Mouse (Mus musculus) kidney, adult 8-10 months (tissue): ENCODE measurements around the gene Cdc42.

Source experiments
- DNase-seq, 2 experiments: peaks; one replicate each; pipeline ENCODE4 v3.0.0; 2022

The Cdc42 gene

DNA sequence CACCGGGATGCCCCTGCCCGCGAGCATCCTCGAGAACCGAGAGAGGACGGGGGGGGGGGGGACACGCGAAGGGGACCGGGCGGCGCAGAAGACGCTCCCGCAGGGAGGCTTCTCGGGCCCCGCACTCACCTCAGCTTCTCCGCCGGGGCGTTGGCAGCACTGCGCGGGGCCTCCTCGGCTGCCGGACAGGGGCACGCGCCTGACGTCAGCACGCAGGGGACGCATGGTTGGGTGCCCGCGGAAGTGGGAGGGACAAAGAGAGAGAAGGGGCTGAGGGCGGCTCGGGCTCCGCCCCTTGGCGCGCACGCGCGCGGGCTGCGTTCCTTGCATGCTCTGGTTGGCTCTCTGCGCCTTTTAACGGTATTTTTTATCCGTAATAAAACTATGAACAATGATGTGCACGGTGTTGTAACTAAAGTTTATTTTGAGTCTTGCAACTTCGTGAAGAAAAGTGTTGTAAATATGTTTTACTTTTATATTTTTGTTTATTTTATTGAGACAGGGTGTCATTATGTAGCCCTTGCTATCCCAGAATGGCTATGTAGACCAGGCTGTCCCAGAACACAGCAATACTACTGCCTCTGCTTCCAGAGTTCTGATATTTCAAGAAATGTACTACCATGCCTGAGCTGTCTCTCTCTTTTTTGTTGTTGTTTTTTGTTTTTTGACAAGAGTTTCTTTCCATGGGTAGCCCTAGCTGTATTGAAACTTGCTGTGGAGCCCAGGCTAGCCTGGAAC lies at the start of gene Cdc42:
Gene Cdc42, minus strand, starts transcription at position 204 of the 738 bp plus-strand sequence.
- peak; percentile 98 for DNase-seq

DNA sequence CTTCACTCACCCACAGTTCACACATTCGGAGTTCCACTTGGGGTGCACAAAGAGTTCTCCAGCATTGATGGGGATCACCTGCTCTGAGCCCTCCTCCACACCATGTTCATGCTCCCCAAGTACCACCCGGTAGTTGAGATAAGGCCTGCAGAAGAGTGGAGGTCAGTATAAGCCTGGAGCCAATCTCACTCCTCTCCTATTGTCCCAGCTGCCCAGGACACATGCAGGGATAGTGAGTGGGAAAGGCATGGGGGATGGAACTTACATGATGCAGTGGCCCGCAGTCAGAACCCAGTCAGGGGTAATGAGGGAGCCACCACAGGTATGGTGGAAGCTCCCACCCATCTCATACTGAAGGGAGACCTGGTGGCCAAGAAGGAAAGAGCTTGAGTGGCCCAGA lies 48.1 kb upstream of the Cdc42 start:
- no peak for DNase-seq

DNA sequence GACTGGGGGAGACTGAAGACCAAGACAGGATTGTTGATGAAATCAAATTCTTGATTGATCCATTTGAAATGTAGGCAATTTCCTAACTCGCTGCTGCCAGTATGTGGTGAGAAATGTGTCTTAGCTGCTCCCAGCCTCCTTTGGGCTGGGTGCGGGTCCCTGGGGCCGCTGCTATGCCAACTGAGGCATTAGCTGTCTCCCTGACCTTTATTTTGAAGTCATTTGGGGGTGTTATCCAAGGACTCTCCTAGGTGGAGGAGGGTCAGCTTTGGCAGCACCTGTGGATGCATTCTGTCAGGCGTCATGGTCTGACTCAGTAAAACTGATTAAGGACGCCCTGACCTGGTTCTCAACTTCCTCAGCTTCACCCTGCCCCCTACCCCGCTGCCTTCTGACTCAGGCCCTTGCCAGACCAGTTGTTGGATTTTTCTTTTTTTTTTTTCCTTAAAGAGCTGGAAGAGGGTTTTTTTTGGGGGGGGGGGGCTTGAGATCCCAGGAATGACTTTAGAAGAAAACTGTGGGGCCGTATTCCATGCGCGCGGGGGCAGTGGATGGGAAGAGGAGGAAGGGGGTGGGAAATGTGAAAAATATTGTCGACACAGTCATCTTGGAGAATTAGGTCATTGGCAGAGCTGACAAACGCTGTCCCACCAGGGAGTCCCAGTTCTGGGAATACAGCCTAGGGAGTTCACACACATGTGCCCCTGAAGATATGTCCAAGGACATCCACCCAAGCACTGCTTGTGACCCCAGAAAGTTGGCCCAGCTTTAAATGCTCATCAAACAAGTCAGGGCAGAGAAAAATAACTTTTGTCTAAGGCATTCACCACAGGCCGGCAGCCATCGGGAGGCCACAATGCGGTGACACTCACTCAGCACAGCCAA lies 39.4 kb upstream of the Cdc42 start:
- DNase-seq = no peak

DNA sequence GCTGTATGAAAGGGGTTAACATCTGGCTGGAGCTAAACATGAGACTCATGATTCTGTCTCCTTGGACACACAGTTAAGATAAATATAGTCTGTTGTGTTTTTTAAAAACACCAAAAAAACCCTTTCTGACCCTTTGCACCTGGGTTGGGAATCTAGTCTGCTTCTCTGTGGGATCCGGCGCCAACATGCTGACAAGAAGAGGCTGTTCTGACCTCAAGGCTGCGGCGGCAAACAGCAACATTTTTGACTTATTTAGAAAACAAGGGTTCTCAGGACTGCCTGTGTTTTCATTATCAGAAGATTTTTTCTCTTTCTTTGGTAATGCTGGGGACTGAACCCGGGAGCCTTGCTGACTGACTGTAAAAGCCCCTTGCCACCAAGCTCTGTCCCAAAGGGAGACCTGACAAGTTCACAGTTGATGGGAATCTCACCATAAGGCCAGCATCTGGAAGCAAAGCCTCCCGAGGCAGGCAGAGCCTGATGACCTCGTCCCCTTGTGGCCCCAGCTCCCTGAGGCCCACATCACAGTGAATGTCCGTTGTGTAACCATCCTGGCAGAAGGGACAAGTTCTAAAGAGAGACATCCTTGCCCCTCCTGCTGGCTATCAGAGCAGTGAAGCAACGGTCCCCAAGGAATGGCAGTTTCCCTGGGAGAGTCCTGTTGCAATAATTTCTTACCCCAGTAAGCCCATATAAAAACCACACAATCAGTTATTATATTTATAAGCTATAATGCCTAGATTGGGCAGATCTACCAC lies 36.0 kb upstream of the Cdc42 start:
- no peak for DNase-seq

DNA sequence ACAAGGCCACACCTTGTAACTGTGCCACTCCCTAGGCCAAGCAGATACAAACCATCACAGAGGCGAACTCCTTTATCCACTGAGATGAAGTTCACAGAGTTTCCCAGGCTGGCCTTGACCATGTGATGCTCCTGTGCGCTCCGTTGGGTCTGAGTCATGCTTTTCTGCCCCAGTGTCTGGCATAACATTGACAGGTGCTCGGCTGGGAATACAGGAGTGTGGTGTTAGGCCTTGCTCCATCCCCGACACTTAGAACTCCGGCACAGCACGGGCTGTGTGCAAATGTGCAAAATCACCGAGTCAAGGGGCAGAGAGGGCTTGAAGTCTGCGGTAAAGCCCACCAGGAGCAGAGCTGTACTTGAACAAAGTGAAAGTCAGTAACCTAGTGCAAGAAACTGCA lies 35.4 kb upstream of the Cdc42 start:
- no peak for DNase-seq

DNA sequence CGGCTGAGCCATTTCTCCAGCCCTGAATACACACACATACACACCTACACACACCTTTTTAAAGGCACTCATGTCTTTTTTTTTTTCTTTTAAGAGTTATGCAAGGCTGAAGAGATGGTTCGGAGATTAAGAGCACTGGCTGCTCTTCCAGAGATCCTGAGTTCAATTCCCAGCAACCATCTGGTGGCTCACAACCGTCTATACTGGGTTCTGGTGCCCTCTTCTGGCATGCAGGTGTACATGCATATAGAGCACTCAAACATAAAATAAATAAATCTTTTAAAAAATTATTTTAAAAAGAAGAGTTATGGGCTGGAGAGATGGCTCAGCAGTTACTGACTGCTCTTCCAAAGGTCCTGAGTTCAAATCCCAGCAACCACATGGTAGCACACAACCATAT lies 33.8 kb upstream of the Cdc42 start:
- no peak for DNase-seq

DNA sequence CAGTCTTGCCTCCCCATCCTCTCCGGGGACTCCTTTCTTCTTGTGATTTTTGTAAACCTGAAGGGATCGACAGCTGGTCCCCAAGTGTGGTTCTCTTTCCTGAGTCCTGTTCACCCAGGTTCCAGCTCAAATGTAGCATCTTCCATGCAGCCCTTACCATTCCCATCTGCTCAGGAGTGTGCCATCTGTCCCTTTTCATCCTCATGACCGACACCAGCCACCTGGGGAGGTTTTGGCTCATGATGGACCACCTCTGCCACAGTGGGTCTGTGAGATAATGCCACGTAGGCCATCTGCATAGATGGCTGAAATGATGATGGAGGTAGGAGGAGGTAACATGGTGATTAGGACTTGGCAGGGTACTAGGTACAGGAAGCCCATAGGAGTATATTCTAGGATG lies 32.7 kb upstream of the Cdc42 start:
- DNase-seq = no peak

DNA sequence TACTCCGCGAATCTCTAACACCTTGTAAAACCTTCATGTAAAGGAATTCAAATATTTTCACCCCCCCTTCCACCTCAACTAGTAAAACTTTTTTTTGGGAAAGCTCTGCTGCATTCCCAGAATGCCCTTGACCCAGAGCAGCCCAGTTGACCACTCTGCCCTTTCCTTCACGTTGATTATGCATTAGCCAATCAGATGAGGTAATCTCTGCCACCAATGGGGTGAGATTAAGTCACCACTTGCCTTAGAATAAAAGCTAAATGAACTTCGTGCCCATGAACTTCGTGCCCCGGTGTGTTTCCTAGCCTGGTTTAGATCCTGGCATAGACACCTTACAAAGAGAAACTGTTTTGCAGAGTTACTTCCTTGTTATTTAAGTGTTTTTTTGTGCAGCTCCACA lies 31.5 kb upstream of the Cdc42 start:
- DNase-seq = peak; percentile 60 to 79

DNA sequence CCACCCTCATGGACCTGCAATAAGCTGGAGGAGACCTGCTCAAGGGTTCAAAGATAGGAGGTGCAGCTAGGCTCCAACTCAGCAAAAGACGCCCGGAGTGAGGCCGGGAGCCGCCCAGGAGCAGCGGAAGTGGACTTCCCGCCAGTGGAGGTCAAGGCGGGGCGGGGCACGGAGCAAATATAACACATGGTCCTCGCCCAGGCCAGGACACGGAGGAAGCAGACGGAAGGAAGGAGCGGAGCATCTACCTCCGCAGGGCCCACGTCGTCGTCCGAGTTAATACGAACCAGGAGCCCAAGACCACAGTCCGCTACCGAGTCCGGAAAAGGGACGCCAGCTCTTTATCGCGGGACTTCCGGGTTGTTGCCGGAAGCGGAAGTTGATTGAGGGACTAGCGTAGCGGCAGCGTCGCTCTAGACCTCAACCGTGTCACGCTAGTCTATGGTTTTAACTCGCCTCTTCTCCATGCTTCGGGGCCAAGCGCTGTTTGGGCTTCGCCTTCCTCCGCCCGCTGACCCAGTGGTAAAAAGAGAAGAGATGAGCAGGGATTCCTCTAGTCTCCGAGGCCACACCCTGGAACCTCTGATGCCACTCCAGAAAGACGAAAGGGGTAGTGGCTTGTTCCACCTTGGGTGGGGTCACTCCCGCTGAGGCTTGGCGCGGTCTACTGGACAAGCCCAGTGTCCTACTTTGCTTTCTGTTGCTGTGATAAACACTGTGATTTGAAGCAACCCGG lies 30.7 kb upstream of the Cdc42 start:
- peak; percentile 84 for DNase-seq

DNA sequence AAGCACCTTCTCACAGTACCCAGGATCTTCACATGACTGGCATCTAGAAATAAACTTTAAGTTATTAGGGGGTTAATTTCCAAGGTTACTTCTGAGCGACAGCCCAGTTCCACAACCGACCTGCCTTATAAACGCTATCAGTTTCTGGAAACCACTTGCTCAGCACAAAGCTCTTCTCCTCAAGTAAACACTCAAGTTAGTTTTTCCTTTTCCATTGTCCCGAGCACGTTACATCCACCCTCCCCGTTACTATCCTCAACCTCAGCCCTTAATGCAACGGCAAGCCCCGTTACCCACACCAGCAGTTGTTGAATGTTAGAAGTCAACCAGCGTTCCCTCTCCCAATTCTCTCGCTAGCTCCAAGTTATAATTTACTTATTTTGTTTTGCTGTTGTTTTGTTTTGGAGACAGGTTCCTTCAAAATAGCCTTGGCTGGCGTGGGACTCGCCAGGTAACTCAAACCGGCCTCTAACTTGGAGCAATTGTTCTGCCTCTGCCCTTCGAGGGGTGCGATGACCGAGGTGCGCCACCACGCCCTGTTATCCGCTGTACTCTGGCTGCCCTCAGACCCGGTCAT lies 30.1 kb upstream of the Cdc42 start:
- DNase-seq = no peak

DNA sequence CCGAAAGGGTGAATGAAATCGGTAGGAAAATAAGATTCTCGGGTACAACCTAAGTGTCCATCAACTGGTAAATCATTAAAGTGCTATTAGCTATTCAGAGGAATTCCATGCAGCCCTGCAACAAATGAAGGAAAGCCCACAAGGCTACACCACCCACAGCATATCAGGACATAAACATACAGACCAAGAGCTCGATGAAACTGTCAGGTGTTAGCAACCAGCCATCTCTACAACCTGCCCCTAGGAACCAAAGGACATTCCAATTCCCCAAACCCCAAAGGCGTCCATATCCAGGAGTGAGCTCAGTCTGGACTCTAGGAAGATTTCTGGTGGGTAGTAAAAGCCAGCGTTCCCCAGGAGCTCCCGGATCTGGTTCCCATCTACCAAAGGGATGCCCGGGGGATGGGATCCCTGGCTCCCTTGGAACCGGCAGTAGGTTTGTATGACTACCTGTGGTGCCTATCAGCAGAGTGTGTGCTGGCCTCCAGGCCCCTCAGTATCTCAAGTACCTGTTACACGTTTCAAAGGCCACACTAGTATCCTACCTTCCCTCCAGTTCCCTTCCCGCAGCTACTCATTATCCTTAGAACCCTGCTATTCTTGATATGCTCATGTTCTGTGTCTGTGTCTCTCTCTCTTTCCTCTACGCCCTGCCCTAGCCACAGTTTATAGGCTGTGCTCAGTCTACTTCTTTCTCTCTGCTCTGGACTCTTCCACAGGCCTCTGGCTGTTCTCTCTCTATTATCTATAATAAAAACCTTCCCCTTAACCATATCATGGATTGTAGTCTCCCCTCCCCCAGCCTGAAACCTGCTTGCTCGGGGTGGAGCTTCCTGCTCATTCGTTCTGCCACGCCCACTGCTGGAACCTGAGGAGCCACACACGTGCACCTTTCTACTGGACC lies 23.4 kb upstream of the Cdc42 start:
- DNase-seq = no peak

DNA sequence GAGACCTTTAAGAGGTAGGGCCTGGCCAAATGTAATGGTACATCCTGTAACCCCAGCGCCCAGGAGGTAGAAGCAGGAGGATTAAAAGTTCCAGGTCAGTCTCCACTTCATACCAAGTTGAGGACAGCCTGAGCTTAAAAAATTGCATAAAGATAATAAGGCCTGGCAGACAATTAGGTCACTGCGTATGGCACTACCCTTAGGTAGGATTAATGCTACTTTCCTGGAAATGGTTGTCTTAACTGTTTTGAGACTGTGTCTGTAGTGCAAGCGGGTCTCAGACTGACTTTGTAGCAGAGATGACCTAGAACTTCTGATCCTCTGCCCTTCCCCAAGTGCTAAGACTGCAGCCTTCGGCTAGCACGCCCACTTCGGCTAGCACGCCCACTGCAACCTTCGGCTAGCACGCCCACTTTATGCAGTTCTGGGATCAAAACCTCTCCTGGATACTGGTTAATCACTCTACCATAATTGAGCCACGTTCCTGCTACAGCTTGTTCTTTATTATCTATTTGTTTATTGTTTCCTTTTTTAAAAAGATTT lies 22.3 kb upstream of the Cdc42 start:
- DNase-seq = no peak

DNA sequence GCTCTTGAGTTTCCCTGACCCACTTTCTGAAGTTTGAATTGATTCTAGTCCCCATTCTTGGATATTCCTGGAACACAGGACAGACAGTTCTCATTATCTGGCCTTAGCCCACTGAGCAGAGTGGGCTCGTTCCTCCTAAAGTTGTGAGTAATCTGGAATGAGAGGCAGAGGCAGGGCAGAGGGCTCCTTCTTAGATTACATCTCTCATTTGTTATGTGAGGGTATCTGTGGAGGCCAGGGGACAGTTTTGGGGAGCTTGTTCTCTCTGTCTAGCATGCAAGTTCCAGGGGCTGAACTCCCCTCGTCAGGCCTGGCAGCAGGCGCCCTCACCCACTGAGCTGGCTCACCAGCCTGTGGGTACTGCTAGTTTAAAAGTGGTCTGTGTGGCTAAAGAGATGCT lies 21.6 kb upstream of the Cdc42 start:
- DNase-seq = no peak

DNA sequence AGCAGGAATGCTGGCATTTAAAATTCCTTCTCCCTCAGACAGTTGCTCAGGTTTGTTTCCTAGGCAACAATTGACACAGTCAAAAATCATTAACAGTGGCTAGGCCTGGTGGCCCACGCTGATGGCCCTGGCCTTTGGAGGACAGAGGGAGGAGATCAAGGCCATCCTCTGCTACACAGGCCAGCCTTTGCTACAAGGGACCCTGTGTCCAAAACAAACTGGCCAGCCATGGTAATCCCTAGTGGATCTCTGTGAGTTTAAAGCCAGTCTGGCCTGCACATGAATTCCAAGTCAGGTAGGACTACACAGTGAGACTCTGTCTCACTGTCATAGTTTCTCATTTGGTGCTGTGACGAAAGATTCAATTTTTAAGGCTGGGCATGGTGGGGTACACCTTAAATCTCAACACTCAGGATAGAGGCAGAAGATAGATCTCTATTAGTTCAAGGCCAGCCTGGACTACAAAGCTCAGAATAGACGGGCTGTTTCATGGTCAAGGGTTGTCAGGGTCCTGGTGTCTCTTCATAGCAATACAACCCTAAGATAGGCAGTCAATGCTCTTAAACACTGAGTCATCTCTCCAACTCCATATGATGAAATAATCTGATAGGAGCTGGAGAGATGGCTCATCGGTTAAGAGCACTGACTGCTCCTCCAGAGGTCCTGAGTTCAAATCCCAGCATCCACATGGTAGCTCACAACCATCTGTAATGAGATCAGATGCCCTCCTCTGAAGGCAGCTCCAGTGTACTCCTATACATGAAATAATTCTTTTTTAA lies 20.2 kb upstream of the Cdc42 start:
- no peak for DNase-seq

DNA sequence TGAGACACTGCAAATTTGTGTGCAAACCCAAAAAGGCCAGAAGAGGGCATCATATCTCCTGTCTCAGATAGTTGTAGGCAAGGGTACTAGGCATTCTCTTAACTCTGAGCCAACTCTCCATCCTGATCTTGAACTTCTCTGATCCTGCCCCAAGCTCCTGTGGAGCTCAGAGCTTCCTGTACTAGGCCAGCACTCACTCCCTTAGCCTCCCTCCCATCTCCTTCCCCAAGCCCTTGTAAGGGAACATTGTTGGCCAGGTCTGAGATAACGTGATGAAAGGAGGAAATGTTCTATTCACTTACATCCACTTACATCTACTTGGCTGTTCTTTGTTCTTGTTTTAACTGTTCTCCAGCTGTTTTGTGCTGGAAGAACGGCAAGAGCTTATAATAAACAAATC lies 19.3 kb upstream of the Cdc42 start:
- DNase-seq = no peak

DNA sequence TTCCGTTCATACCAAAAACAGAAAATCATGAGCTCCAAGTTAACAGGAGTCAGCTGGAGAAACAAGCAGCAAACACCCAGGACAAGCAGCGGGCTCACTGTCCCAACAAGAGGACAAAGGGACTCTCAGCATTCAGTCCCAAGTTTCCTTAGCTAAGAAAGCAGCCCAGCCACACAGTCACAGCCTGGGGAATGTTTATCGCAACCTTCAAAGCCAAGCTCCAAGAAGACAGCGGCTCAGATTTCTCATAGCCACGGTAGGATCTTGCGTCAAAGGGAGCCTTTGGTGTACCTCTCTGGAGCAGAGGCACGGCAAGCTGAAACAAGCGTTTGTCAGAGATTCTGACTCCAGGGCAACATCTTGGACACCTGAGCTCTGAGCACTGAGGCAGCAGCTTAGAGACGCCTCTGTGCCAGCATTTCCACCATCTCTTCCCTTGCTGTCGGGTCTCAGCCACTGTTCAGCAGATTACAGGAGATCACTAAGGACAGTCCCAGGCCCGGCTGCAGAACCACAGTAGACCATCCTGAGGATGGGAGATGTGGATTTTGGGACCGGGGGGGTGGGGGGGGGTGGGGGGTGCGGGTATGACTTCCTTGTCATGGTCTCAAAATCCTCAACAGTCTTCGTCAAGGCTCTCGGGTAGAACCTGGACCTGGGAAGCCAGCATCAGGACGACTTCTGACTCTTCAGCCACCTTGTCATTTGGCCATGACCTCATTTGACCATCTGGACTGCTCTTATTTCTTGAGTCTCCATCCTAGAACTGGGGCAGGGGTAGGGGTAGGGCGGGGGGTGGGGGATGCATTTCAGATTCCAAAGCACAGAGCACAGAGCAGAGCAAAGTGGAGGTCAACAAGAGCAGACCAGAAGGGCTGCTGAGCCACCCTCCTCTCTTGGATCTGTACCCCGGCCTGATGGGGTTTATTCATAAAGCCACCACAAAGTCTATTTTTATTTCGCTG lies 18.1 kb upstream of the Cdc42 start:
- DNase-seq = no peak

DNA sequence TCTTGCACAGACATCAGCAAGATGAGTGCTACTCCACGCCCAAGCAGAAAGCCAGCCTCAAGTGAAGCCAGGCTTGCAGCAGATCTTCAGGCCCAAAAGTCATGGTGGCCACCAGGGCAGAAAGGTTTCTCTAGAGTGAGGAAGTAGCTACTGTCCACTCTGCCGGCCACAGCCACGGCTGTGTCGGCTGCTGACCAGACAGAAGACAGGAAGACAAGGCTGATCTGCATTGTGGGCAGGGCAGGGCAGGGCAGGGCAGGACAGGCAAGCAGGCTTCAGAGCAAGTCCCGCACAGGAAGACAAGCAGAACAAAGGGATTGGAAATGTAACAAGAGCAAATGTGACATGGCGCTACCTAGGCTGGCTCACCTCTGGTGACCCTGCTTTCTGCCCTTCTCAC lies 16.2 kb upstream of the Cdc42 start:
- no peak for DNase-seq

DNA sequence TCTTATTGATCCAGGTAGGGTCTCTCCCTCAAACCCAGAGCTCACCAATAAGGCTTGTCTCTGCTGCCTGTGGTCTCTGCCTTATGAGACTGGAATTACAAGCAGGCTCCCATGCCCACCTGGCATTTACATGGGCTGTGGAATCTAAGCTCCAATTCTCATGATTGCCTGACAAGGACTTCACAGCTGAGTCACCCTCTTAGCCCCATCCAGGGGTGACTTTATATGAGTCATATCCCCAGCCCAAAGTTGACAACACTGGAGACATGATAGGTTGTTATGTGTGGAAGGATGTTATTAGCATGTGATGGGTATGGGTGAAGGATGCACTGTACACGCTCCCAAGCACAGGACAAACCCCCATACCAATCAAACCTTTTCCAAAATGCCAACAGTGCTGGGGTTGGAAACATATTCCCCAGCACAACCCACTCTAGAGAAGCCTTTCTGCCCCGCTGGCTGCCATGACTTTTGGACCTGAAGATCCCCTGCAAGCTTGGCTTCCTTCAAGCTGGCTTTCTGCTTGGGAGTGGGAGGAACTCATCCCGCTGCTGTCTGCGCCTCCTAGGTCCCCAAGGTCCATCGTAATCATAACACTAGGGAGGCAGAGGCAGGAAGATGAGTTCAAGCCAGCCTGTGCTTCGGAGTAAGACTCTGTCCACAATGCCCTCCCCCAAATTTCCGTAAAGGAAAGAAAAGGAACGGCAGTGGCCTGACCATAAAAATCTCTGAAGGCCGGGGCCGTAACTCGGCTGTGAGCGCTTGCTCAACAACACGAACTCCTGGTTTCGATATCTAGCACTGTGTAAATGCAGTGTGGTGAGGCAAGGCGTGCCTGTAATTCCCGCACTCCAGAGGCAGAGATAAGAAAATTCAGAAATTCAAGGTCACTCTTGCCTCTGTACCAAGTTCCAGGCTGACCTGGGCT lies 14.3 kb upstream of the Cdc42 start:
- DNase-seq = no peak
